Mouse (Mus musculus): Measurements from ENCODE around the gene Neurod2.

DNA sequence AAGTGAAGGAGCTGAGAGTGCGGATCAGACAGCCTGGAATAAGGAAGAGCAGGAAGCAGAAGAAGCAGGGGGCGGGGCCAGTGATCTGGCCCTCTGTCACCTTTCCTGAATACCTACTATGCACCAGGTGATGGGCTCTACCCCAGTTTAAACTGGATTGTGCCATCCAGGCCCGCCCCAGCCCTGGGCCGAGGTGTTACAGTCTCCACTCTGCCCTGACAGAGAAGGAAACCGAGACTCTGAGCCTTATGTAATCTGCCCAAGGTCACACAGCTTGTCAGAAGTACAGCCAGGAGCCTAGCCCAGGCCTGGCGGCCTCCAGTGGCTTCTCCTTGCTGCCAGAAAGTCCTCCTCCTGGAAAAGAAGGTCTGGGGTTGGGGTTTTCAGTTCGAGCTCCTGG lies 31.7 kb downstream of the Neurod2 start:
- TF ChIP-seq CTCF (IDR thresholded peaks at IDR 0.05; ENCODE audit: control insufficient read depth, insufficient read depth, insufficient read length) (no peak), MYOD1 (IDR thresholded peaks at IDR 0.05; ENCODE audit: control insufficient read depth, insufficient read length, low read depth) (no peak), CEBPB (IDR thresholded peaks at IDR 0.05; ENCODE audit: low read depth) (no peak)

Data from C2C12 (cell line).